Mouse (Mus musculus): ENCODE results near the gene Twsg1. TPM values are rescaled to one million over a fixed set of nuclear protein-coding genes. Genes with fewer than 3 reads are reported as not detected.

The Twsg1 gene
- polyA plus RNA-seq, 1 experiment from 2014 or later: 16.9 TPM

Other genes with a start within 250 kb of the Twsg1 start
- gene Rab31, start 178.5 kb downstream of the Twsg1 start, polyA plus RNA-seq (2015; fragmentation: Nextera tagmentation; extraction: Ambion mirVana): 6.0 and 6.9 TPM in 2 replicates
- gene Ppp4r1, start 168.7 kb downstream of the Twsg1 start, polyA plus RNA-seq (2015; fragmentation: Nextera tagmentation; extraction: Ambion mirVana): 9.0 and 9.4 TPM in 2 replicates
- 35.4 and 37.7 TPM in 2 replicates for gene Ralbp1, start 65.4 kb downstream of the Twsg1 start, polyA plus RNA-seq (2015; fragmentation: Nextera tagmentation; extraction: Ambion mirVana)
- gene Ankrd12, start 125.9 kb upstream of the Twsg1 start, polyA plus RNA-seq (2015; fragmentation: Nextera tagmentation; extraction: Ambion mirVana): 8.0 and 9.1 TPM in 2 replicates
- gene Ndufv2, start 150.3 kb upstream of the Twsg1 start, polyA plus RNA-seq (2015; fragmentation: Nextera tagmentation; extraction: Ambion mirVana): 193 and 201 TPM in 2 replicates
- gene Washc1, start 160.3 kb upstream of the Twsg1 start, polyA plus RNA-seq (2015; fragmentation: Nextera tagmentation; extraction: Ambion mirVana): 14.0 and 14.8 TPM in 2 replicates
- 5.8 and 6.3 TPM in 2 replicates for gene Ddx11, start 172.3 kb upstream of the Twsg1 start, polyA plus RNA-seq (2015; fragmentation: Nextera tagmentation; extraction: Ambion mirVana)